Mouse (Mus musculus) cerebellum, postnatal 36 days (tissue): ENCODE data around the gene Cbwd1.

Experiments used
- DNase-seq, 2 experiments: peaks; one replicate each; pipeline ENCODE4 v3.0.0; 2021 to 2022; ENCODE audit warnings: mixed read lengths in 2 of 2

Gene Cbwd1

GRCm38 (mm10) chr19:24961172-24961962 lies at the start of gene Cbwd1:
Gene Cbwd1, minus strand, starts transcription at chr19:24961610.
- peak; percentile 93 to 95 for DNase-seq

- no peak for DNase-seq
Observed at GRCm38 (mm10) chr19:25008509-25008908, 47.1 kb upstream of the Cbwd1 start.

DNA sequence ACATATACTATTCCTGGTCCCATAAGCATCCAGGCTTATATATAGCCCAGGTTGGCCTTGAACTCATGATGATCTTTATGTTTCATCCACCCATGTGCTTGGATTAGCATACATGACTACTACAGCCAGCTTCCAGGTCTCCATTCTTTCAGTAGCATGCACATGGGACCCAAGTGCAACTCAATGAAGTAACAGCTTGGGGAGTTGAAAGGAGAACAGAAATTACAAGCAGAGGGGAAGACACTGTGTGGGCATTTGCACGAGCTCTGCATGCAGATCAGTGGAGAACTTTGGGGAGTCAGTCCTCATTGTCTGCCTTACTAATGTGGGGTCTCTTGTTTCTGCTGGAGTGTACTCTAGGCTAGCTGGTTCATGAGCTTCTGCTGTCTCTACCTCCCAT lies 45.3 kb upstream of the Cbwd1 start:
- no peak for DNase-seq

DNA sequence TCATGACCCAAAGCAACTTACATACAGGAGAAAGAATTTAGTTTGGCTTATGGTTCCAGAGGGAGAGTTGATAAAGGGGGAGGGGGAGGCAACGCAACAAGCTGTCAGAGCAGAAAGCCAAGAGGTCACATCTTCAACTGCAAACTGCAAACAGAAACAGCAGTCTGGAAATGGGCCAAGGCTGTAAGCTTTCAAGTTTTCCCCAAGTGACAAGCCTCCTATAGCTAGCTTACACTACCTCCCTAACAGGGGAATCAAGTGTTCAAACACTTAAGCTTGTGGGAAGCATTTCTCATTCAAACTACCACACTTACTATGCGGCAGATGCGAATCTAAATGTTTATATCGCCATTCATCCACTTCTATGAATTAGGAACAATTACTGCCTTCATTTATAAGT lies 42.4 kb upstream of the Cbwd1 start:
- DNase-seq = no peak

DNA sequence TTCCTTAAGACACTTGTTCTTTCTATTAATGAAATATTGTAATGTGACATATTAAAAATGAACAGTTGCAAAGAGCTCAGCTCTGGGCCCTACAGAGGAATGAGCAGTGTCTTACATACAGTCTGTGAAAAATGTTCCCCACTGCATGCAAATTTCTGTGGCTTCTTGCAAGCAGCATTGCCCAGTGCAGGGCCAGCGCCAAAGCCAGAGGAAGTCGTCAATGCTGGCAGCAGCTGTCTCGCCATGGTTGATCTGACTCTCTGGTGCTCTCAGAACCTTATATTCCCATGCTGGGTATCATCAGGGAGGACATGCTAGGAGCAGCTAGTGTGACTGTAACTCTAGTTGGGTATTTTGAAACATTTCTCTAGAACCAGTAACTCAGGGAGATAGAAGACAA lies 41.4 kb upstream of the Cbwd1 start:
- no peak for DNase-seq

- no peak for DNase-seq
Observed at GRCm38 (mm10) chr19:25002032-25002431, 40.6 kb upstream of the Cbwd1 start.

DNA sequence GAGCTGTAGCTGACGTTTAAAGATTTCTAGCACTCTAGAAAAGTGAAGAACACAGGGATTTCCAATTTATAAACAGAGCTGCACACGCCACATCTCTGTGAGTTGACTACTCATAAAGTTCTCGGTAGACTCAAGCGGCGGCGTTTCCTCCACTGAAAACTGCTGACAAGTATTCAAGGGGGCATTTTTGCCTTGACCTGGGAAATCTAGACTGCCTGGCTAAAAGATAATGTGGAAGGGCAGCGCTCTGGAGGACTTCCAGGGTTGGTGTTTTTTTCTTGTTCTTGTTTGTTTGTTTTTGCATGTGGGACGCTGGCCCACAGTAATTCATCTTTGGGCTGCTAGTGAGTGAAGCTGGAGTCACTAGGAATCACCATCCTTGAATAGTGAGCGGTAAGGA lies 38.7 kb upstream of the Cbwd1 start:
- DNase-seq = no peak

DNA sequence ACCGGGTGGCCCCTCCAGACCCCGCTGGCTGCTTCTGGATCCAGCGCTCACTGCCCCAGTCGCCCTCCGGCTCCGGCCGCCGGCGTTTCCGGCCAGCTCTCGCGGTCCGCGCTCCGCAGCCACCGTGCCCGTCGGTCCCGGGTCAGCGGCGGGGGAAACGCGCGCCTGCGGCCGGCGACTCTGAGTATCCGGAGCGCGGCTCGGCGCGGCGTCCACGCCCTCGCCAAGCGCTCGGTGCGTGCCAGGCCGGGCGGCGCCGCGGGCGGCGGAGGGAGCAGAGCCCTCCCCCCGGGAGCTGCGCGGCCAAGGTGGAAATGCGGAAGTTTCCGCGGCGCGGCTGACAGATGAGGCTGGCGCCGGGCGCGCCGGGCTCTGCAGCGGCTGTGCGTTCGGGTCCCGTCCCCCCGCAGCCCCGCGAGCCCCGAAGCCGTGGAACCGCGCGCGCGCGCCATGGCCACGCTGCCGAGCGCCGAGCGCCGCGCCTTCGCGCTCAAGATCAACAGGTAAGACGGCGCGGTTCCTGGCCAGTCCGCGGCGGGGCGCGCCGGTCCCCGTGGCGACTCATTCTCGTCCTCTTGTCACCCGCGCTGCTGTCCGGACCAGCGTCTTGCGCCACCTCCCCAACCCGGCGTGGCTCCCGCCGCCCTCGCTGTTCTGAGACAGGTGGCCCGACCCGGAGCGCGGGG lies 37.9 kb upstream of the Cbwd1 start, which contains the start of gene Dock8:
Gene Dock8 (plus strand): TSS at position 334 of the 686 bp plus-strand sequence.
- peak; percentile 13 to 23 for DNase-seq

- DNase-seq = no peak
Observed at GRCm38 (mm10) chr19:24998561-24998960, 37.2 kb upstream of the Cbwd1 start.

DNA sequence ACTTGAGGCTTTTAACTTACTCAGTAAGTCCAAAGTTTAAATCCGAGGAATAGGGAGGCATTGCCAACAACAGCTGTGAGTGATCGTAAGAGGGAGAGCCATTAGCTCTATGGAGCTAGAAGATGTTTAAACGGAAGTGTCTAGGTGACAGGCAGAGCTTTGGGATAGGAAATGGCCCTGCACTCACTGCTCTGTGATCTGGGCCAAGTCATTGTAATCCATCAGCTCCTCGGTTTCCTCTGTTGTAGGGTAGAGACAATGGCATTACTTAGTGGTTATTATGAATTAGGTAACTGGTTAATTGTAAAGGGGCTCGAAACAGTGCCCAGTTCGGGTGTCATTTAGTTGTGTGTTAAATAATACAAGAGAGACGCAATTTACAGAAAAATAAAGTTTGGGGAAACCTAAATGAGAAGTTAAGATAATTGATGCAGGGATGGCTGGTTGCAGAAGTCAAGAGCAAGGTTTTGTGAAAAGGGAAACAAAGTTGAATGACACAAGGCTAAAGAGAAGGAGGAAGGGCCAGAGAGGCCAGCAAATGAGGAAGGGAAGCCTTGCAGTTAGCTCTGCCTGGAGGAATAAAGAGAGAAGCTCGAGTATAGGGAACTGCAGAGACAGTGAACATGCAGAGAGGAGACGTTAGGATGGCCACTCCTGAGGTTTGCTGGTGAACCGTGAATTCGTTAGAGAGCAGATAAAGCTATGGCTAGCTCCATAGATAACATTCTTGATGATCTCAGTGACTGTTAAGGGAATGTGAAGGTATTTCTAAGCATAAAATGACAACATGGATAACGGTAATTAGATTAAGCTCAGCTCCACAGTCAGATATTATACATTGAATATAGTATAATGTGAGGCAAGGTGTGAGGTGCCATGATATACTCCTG lies 35.6 kb upstream of the Cbwd1 start:
- no peak for DNase-seq

GRCm38 (mm10) chr19:24994900-24995299 lies 33.5 kb upstream of the Cbwd1 start:
- no peak for DNase-seq

- DNase-seq = no peak
Observed at GRCm38 (mm10) chr19:24993526-24993925, 32.1 kb upstream of the Cbwd1 start.

DNA sequence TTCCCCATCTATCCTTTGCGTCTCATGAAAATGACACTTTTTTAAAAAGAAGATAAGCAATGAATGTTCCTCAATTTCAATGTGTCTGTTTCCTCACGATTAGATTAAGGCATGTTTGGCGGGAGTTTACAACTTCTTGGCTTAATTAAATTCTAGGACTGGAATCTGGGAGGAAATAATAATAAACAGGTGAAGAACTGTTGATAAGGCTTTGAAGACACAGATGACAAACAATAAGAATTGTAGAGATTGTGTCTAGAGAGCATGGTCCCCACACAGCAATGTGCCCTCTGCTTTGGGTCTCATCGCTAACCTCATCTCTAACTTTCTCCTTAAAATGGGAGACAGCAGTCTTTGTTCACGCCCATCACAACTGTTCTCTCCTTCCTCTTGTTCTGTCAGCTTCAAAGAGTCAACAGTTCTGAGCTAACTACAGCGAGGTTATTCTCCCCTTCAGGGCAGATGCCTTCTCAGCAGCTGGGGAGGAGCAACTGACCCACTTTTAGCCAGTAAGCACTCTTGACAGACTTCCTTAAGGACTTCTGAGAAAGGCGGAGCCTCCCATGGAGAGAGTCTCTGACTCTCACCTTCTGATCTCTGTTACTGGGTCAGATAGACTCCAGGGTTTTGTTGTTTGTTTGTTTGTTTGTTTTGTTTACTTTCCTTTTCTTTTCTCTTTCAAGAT lies 28.9 kb upstream of the Cbwd1 start:
- DNase-seq = no peak

GRCm38 (mm10) chr19:24988831-24989230 lies 27.4 kb upstream of the Cbwd1 start:
- no peak for DNase-seq

DNA sequence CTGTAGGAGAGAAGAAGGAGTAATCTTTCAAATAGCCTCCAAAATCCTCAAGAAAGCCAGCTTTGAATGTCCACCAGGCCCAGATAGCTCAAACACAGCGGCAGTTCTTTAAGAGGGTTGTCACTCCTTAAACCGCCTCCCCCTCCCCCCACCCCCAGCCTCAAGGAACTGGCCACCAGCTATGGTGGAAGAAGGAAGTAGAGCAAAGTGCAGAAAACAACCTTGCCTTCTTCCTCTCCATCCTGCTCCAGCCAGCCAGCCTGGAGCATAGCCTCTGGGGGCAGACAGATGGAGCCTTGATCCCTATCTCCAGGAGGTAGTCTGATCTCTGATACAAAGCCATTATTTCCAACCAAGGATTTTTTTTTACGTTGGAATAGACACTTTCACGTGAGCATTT lies 25.9 kb upstream of the Cbwd1 start:
- DNase-seq = no peak

GRCm38 (mm10) chr19:24985045-24985444 lies 23.6 kb upstream of the Cbwd1 start:
- DNase-seq = no peak

GRCm38 (mm10) chr19:24983857-24984498 lies 22.6 kb upstream of the Cbwd1 start:
- no peak for DNase-seq

GRCm38 (mm10) chr19:24983050-24983449 lies 21.6 kb upstream of the Cbwd1 start:
- DNase-seq = no peak

DNA sequence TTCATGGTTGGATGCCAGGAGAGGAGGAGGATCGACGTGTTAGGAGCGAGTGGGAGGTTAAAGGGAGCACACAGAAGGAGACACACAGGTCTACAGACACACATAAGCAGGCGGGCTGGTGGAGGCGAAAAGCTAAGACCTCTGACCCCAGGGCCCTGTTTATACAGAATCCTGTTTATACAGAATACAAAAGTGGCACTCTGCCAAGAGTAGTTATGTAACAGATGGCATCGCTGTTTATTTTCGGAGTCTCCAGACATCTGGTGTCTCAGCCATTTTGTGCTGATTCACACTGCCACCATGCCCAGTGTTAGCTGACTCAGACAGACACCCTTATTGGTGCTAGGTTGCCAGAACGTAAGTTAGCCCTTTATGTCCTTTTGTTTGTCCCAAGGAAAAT lies 19.9 kb upstream of the Cbwd1 start:
- peak; percentile 43 to 57 for DNase-seq

GRCm38 (mm10) chr19:24978852-24979842 lies 17.7 kb upstream of the Cbwd1 start:
- no peak for DNase-seq

DNA sequence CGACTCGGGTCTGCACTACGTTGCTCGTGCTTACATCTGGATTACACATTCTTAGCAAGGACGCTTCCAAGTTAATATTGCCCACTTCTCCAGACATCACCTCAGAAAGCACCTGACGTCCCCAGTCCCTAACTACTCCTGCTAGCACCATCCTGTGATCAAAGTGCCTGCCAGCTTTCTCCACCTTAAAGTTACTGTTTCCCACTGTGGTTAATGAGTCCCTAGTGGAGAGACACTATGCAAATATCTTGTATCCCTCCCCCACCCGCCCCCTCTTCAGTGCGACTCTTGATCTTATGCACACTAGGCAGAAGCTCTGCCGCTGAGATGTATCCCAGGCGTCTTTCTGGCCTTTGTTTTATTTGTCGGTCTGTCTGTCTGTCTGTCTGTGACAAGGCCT lies 16.6 kb upstream of the Cbwd1 start:
- no peak for DNase-seq
